Mouse (Mus musculus) heart, postnatal 25 days (tissue): ENCODE measurements around the gene Fbxo41. TPM values are rescaled to one million over a fixed set of nuclear protein-coding genes. Genes with fewer than 3 reads are reported as not detected.
"Not testable (repeated sequence)": the region's sequence is repeated elsewhere in the genome, so short reads cannot be mapped to it uniquely, and the experiment has no call there.

ENCODE experiments used
- DNase-seq: peaks from one replicate; pipeline ENCODE4 v3.0.0; 2022; ENCODE audit warnings: low spot score
- intact Hi-C: fragments of 180-260 bp; cut with DNase I; formaldehyde crosslinking; loops from one replicate; pipeline ENCODE4 v1.15.1; 2025
- total RNA-seq, 2 experiments: library from RNA; stranded (reverse); gene quantifications; 2 replicates each; pipeline ENCODE4 v1.2.3; 2021

The Fbxo41 gene
- total RNA-seq, 2 experiments from 2014 or later, result not detected

DNA sequence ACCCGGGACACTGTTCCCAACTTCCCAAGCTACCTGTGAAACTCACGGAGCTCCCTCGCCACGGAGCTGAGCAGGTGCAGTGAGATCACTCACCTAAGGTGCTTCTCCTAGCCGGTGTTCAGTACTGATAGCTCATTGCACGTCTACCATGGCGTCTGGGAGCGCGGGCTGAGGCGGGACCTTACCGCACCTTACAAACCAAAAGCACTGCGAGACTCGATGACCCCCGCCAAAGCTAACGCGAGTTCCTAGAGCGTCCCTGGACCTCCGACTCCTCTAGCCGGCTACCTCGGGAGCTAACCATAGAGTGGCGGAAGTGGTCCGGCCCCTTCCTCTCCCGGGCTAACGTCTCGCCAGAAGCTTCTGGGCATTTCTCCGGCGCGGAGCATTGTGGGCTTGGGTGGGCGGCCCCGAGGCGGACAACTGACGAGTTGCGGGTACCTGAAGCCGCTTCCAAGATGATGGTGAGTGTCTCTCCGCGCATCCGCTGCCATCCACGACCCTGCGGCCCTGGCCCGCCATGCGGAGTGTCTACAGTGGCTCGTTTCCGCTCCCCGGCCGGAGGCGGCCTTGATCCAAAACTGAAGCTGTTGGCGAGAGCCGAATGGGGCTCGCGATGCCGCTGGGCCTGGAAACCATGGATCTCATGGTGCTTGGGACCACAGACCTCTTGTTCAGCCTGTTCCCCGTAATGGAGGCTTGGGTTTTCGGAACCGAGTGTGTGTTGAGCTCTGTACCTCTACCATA is 51.0 kb downstream of the Fbxo41 start, which contains the start of gene Pradc1:
Gene Pradc1 (minus strand): TSS at position 307 of the 747 bp plus-strand sequence.
- peak; percentile 94 for DNase-seq
- intact Hi-C loops, result loop anchor here (10.0 kb wide), 2 partner anchors 133 to 463 kb away; partner anchors contain the start of genes Alms1, Nat8f1 and Tprkb

DNA sequence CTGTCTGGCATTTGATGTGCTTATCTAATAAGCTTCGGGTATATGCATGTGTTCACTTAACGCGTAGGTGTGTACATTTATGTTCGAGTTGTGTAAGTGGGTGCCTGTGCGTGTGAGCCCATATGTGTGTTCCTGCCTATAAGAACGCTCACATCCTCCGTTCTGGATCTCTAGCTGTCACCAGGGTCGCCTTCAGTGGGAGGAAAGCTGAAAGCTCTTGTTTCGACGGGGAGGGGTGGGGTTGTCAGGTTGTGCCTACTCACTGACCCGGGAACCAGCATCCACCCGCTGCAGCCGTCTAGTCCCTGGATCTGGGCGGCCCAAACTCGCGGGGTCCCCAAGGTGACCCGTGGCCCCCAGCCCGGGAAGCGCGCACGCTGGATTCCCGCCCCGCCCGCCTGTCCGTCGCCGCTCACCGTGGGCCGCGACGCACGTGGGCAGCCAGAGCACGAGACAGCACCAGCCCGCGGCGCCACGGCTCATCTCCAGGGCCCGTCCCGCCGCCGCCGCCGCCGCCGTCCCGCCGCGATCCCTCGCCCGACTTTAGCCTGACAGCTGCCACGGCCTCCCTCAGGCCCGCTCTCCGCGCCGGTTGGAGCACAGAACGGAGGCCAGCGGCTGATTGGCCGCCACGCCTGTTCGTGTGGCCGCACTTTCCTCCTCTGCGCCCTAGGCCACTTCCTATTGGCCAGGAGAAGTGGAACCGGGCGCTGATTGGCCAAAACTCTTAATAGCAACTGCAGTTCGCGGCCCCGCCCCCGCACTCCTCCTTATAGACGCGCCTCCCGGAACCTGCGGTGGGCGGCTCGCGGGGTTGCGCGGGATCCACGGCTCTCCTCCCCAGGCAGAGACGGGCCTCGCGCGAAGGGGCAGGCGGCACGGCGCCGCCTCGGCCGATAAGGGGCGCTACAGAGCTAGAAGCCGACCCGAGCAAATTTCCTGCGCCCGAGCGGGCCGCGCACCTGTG is 51.8 kb downstream of the Fbxo41 start, which contains the start of gene Cct7:
Gene Cct7 (plus strand): TSS at position 818 of the 967 bp plus-strand sequence.
- intact Hi-C loops, result loop anchor here (10.0 kb wide), 2 partner anchors 134 to 464 kb away; partner anchors contain the start of genes Alms1, Nat8f1 and Tprkb
- peak; percentile 98 for DNase-seq

DNA sequence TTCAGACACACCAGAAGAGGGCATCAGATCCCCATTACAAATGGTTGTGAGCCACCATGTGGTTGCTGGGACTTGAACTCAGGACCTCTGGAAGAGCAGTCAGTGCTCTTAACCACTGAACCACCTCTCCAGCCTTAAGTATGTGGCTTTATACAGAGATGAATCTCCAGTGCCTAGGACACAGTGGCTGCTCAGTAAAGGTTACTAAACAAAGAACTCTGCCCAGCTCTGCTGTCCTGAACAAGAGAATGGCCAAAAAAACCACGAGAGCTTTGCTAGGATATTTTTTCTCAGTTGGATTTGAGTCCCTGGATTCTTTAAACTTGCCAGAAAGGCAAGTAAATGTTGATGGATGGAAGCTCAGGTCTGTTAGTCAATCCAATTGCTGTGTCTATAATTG is 52.7 kb downstream of the Fbxo41 start:
- intact Hi-C loops, result loop anchor here (10.0 kb wide), 2 partner anchors 135 to 465 kb away; partner anchors contain the start of genes Alms1, Nat8f1 and Tprkb

DNA sequence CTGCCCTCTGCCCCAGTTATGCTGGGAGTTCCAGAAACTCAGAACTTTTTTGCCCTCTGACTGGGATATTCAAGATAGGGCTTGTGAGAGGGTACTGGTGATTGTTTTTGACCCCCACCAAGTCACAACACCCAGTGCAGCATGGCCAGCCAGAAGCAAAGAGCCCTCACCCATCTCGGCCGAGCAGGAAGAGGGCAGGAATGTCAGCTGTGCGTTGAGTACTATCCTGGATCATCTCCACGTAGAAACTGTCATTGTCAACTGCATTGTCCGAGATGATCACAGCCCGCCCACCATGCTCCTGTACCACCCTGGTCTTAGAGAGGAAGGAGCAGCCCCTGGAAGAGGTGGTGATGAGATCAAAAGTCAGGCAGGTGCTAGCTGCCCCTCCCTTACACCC is 55.4 kb downstream of the Fbxo41 start:
- intact Hi-C loops, result no loop called here
- no peak for DNase-seq

More for the DNA sequence above, 52.7 kb downstream of the Fbxo41 start:
- DNase-seq, result not testable (repeated sequence)

DNA sequence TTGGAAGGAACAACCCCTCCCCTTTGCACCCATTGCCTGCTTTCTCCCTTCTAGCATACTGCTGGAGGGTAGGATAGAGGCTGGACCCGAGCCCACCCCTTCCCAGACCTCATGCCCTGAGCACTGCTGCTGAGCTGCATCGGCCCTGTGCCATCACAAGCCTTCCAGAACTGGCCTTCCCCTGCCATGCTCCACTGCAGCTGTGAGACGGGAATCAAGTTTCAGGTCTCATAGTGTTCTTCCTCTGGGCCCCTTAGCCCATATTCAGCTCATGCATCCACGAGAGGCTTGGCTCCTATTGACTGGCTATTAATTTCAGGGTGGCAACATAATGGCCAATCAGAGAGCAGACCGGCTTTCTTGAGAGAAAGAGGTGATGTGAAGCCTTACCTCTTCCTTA is 57.5 kb downstream of the Fbxo41 start:
- DNase-seq, result no peak
- intact Hi-C loops, result no loop called here

DNA sequence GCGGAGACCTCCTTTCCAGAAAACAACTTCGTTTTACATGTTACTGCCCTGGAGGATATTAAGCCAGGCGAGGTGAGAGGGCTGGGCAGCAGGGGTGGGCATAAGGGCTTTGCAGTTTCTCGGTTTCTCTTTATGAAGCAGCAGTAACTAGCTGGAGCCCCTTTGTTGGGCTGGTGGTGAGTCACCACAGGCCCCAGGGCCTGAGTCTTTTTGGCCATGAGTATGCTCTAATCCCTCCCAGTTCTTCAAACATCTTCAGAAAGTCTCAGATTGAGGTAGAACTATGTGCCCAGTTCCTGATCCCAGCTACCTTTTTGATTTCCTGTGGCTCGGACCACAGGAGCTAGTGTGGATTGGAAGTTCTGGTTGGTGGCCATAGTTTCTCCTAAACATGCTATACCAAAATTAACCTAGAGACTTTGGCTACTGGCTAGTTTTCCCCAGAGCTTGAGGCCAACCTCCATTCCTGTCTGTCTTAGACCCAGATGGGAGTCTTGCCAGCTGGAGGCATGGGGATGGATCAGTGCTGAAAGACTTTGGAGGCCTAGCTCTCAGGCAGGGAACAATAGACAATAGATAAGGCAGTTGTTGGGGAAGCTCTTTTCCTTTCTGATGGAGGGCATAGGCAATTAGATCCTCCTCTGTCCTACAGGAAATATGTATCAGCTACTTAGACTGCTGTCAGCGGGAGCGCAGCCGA is 58.4 kb downstream of the Fbxo41 start:
- intact Hi-C loops, result no loop called here
- DNase-seq, result no peak

DNA sequence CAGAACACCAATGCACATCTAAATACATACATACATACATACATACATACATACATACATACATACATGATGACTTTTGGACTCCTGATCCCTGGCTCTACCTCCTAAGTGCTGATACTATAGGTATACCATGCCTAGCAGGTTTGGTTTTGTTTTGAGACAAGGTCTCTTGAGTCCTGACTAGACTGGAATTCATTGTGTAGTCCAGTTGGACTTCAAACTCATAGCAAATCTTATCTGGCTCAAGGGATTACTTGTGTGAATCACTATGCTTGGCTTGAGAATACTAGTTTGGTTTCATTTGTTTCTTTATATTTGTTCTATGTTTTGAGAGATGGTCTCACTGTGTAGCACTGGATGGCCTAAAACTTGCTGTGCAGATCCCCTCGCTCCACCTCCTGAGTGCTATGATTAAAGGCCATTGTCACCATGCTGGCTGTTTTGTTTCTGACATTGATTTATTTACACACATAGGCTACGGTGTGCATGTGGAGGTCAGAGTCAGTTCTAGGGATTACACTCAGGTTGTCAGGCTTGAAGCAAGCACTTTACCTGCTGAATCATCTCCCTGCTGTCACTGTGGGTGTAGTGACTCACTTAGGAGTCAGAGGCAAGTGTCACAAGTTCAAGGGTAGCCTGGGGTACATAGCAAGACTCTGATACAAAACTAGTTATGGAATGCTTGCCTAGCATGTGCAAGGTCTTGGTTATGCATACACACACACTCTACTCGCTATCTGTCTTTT is 59.1 kb downstream of the Fbxo41 start:
- no peak for DNase-seq
- intact Hi-C loops, result no loop called here

DNA sequence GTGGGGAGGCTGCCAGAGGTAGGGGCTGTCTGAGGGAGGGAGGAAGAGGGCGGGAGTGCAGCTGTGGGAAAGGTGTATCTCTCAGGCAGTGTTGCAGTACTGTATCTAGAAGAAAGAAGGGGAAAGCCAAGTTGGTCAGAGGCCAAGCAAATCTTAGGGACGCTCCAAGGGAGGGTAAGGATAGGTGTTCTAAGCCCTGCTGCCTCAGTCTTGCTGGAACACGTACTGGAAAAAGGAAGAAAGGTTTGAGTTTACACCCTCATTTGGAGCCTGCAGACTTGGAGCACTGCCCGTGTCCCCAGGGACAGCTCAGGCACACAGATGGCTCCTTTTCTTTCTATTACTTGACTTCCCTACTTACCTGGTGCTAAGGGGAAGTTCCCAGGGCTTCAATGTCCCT is 61.7 kb downstream of the Fbxo41 start:
- no peak for DNase-seq
- intact Hi-C loops, result no loop called here

DNA sequence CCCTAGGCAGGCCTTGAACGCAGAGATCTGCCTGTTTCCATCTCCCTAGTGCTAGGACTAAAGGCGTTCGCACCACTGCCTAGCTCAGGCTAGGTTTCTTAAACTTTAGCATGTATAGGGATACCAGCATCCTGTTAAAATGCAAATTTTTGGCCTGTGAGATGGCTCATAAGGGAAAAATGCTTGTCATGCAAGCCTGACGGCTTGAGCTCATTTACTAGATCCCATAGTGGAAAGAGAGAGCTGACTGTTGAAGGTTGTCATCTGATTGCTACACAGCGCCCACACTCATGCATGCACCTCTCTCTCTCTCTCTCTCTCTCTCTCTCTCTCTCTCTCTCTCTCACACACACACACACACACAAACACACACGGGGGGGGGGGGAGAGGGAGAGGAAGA is 66.2 kb downstream of the Fbxo41 start:
- no peak for DNase-seq
- intact Hi-C loops, result no loop called here

DNA sequence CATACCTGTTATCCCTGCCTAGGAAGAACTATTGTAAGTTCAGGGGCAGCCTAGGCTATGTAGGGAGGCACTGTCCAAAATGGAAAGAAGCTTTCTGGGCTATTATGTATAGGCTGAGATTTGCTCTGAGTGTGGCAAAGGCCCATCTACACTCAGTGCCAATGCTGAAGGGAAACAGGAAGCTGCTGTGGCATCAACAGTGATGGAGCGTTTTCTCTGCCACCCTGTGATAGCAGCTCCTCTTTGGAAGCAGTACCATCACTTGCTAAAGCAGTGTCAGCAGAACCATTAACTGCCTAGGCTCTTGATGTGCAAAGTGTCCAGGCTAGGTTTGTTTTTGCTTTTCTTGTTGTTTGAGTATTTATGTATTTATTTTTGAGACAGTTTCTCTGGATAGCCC is 66.6 kb downstream of the Fbxo41 start:
- intact Hi-C loops, result no loop called here
- no peak for DNase-seq

DNA sequence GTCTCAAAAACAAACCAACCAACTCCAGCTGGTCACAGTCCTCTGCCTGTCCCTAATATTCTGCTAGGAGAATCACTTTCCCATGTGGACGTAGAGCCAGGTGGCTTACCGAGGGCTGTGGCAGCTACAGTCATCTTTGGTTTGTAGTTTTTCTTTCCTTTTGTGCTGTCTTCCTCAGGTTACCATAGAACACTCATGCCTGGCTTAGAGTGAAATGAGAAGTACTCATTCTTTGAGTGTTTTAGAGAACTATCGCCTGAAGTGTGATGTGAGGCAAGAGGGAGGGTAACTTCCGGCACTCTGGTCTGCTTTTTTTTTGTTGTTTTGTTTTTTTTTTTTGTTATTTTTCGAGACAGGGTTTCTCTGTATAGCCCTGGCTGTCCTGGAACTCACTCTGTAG is 68.9 kb downstream of the Fbxo41 start:
- intact Hi-C loops, result no loop called here
- no peak for DNase-seq

DNA sequence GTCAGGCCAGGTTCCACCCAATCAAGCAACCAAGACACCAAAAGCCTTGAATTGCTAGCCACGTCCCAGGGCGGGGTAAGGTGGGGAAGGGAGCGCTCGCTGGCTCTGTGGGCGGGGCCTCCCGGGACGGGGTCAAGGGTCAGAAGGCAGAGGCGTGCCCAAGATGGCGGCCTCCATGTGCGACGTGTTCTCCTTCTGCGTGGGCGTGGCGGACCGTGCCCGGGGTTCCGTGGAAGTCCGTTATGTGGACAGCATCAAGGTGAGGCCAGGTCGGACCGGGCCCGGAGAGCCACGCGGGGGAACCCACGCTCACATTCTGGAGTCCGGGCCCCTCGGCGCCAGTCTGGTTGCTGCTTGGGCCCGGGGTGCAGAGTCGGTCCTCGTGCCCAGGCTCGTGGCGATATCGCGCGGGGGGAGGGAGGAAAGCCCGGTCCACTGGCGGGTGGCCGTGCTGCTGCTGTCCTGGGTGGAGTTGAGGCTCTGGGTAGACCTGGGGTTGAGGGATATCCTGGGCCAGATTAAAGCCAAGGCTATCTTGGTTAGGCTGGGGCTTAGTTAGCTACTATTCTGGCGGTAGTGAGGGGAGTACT is 70.9 kb downstream of the Fbxo41 start, which contains the start of gene Smyd5:
Gene Smyd5 (plus strand): TSS at position 148 of the 590 bp plus-strand sequence.
- intact Hi-C loops, result no loop called here

DNA sequence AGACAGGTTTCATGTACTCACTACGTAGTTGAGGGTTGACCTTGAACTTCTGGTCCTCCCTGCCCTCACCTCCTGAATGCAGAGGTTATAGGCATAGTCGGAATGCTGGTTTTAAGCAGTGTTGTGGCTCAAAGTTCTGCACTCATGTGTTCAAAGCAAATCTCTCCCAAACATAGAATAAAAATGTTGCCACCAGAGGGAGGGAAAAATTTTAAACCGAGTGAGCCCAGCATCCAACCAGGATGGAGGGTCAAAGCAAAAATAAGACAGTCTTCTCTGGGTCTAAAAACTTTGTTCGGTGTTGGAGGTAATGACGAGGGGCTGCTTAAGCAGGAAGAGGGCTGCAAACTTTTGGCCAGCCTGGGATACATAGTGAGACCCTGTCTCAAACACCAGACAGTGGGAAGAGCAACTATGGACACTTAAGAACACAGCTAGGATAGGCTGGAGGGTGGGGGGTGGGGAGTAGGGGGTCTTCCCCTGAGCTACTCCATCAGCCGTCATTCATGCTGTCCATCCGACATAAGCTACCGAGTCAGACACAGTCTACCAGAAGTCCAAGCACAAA is 71.4 kb downstream of the Fbxo41 start:
- no peak for DNase-seq
- intact Hi-C loops, result no loop called here

More for the DNA sequence above, 70.9 kb downstream of the Fbxo41 start, which contains the start of gene Smyd5:
- peak; percentile 57 for DNase-seq

DNA sequence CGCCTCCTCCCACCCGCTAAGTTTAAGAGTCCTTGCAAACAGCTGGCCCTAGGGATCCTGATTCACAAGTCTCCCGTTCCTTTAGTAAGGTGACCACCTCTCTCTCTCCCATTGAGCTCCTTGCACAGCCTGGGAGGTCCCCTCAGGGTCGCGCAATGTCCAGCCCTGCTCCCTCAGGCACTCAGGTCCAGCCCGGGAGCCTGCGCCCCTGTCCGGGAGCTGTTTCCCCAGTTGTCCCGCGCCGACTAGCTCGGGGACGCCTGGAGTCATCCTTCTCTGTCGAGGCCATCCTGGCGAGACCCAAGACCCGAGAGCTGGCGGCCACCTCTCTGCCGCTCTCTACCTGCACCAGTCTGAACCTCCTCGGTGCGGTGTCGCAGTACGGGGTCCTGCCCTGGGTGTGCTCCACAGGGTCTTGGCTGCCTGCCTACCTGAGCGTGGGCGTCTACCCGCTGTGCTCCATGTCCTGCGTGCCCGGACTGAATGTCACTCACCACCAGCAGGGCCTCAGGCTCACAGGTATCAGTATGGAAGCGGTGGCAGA is 78.9 kb downstream of the Fbxo41 start, which contains the start of gene Noto:
Gene Noto (plus strand): TSS at position 51 of the 544 bp plus-strand sequence.
- intact Hi-C loops, result no loop called here
- DNase-seq, result no peak
